In the genomic region with DNA sequence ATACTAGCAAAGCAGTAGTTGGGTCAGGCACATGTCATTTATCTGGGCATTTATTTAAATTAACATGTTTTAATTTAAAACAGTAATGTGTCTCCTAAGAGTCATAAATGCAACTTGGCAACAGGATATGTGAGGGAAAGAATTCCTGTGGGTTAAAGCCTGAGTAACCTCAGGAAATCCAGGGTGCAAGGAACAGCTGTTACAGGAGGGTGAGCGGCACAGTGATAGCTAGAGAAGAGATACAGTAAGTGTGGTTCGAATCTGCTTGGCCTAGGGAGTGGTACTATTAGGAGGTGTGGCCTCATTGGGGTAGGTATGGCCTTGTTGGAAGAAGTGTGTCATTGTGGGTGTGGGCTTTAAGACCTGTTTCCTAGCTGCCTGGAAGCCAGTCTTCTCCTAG, we compare ENCODE assay signal across 18 mouse cellular contexts.
DNase-seq lines count a peak whose midpoint lies in the region; TF ChIP-seq lines count a peak whose summit lies in the region.
"Had no signal": no experiment of that assay in that cellular context is flagged by ENCODE, and none has a peak within 500 bp of the region (broad histone marks: within the 10 kb centered on the region; RNA-seq: fewer than 3 reads in every experiment).

No protein-coding gene starts in this region.

- H3K4me2 ChIP-seq in myocyte (ENCODE audit: low read depth): no peak overlapping the region

- H3K4me3 ChIP-seq in C2C12 (ENCODE audit: insufficient read depth, poor library complexity, severe bottlenecking) (no peak overlapping the region), myocyte (no peak overlapping the region)
- no peak overlapping the region for H3K4me3 ChIP-seq in layer of hippocampus, adult 2 months

- H3K79me2 ChIP-seq in C2C12 (ENCODE audit: control insufficient read depth, insufficient read depth) (no peaks in the 10 kb centered on the region), myocyte (ENCODE audit: control insufficient read depth, insufficient read depth) (no peaks in the 10 kb centered on the region)

- DNase-seq in layer of hippocampus, adult 2 months (ENCODE audit: low spot score in 2 of 2): no peak
- no peak for DNase-seq in right cerebral cortex, postnatal 4 days
- DNase-seq: adrenal gland, adult 2 months; adrenal gland, adult 8-10 months; adrenal gland, postnatal 10 days; adrenal gland, postnatal 14 days; adrenal gland, postnatal 25 days; adrenal gland, postnatal 36 days; B cell, adult 2 months; cerebellum, adult 11 months; cerebellum, adult 11-12 months; cerebellum, adult 18-20 months; cerebellum, adult 2 months had no signal

- TF ChIP-seq POLR2A in myocyte (IDR thresholded peaks at IDR 0.05; ENCODE audit: insufficient read length, low read depth): no peak

- H3K79me3 ChIP-seq in C2C12 (ENCODE audit: low read depth): no peaks in the 10 kb centered on the region

- H3K27me3 ChIP-seq in C2C12 (ENCODE audit: control insufficient read depth, insufficient read depth, insufficient read length) (no peaks in the 10 kb centered on the region), myocyte (ENCODE audit: control insufficient read depth, insufficient read depth, insufficient read length) (no peaks in the 10 kb centered on the region)
- H3K27me3 ChIP-seq: CH12.LX, Patski had no signal

- no peak overlapping the region for H3ac ChIP-seq in C2C12 (ENCODE audit: control insufficient read depth, insufficient read length, low read depth)
- no peak overlapping the region for H3ac ChIP-seq in myocyte (ENCODE audit: control insufficient read depth, insufficient read length)

- TF ChIP-seq CTCF in C2C12 (IDR thresholded peaks at IDR 0.05; ENCODE audit: control insufficient read depth, insufficient read depth, insufficient read length): no peak
- TF ChIP-seq CTCF in layer of hippocampus, adult 2 months (conservative IDR thresholded peaks at IDR 0.05): no peak

- H3K36me3 ChIP-seq in C2C12 (ENCODE audit: control insufficient read depth, insufficient read depth): no peaks in the 10 kb centered on the region
- no peaks in the 10 kb centered on the region for H3K36me3 ChIP-seq in myocyte (ENCODE audit: control insufficient read depth, insufficient read depth)
- H3K36me3 ChIP-seq: G1E had no signal

- H3K27ac ChIP-seq in layer of hippocampus, adult 2 months: no peak overlapping the region

TF ChIP-seq in C2C12, 6 proteins besides CTCF, POLR2A, EP300 and RAD21:
- TF ChIP-seq MYOD1 (IDR thresholded peaks at IDR 0.05; ENCODE audit: control insufficient read depth, insufficient read length, low read depth): peak; percentile 22
- TF ChIP-seq FOSL1 (IDR thresholded peaks at IDR 0.05; ENCODE audit: insufficient read depth, low read length, poor library complexity, severe bottlenecking): no peak
- TF ChIP-seq USF1 (IDR thresholded peaks at IDR 0.05; ENCODE audit: low read depth): no peak
- TF ChIP-seq MAX (IDR thresholded peaks at IDR 0.05): no peak
- TF ChIP-seq CEBPB (IDR thresholded peaks at IDR 0.05; ENCODE audit: low read depth): no peak
- no peak for TF ChIP-seq MYOG (IDR thresholded peaks at IDR 0.05; ENCODE audit: control insufficient read depth, extremely low read depth, insufficient read length)

TF ChIP-seq in myocyte, 11 proteins besides CTCF, POLR2A, EP300 and RAD21:
- TF ChIP-seq REST (IDR thresholded peaks at IDR 0.05; ENCODE audit: insufficient read depth, insufficient read length): no peak
- TF ChIP-seq TCF12 (IDR thresholded peaks at IDR 0.05; ENCODE audit: insufficient read depth, poor library complexity, severe bottlenecking): peak; percentile 29
- TF ChIP-seq MYOD1 (IDR thresholded peaks at IDR 0.05; ENCODE audit: control insufficient read depth in 1 of 3, insufficient read length in 2 of 3, low read depth in 2 of 3): peak in 2 of 3 experiments; percentile 85 to 87
- peak in 2 of 3 experiments; percentile 55 to 59 for TF ChIP-seq MYOG (IDR thresholded peaks at IDR 0.05; ENCODE audit: control insufficient read depth in 1 of 3, insufficient read depth in 1 of 3, insufficient read length in 2 of 3, low read depth in 2 of 3)
